Mouse (Mus musculus) forebrain, postnatal 0 days (tissue): ENCODE results near the gene Mettl6. TPM values are rescaled to one million over a fixed set of nuclear protein-coding genes. Genes with fewer than 3 reads are reported as not detected.

Experiments used
- ATAC-seq: fragments of 200-750 bp; cut with Nextera tagmentation; 2 replicates; pipeline ENCODE4 v1.8.0; 2017; ENCODE audit warnings: mild to moderate bottlenecking, moderate library complexity
- DNase-seq: peaks from one replicate; pipeline ENCODE4 v3.0.0-alpha.2; 2015
- H3K27ac ChIP-seq: fragments of 300-500 bp; sonication (generic); 2 replicates; pipeline ENCODE4 v1.5.1; 2014; ENCODE audit warnings: low read depth, mild to moderate bottlenecking, antibody characterized with exemption, low read length, moderate library complexity, mixed read lengths
- H3K27me3 ChIP-seq: fragments of 300-500 bp; sonication (generic); 2 replicates; pipeline ENCODE4 v1.6.1; 2014; ENCODE audit warnings: mild to moderate bottlenecking, low read length, mixed read lengths; ENCODE audit not compliant: insufficient read depth
- H3K36me3 ChIP-seq: fragments of 300-500 bp; sonication (generic); 2 replicates; pipeline ENCODE4 v1.6.1; 2014; ENCODE audit warnings: mild to moderate bottlenecking, moderate library complexity; ENCODE audit not compliant: insufficient read depth
- H3K4me1 ChIP-seq: fragments of 300-500 bp; sonication (generic); 2 replicates; pipeline ENCODE4 v1.6.1; 2014; ENCODE audit warnings: antibody characterized with exemption; ENCODE audit not compliant: insufficient read depth
- H3K4me2 ChIP-seq: fragments of 300-500 bp; sonication (generic); 2 replicates; pipeline ENCODE4 v1.6.1; 2014; ENCODE audit warnings: low read depth, mild to moderate bottlenecking, moderate library complexity
- H3K4me3 ChIP-seq: fragments of 300-500 bp; sonication (generic); 2 replicates; pipeline ENCODE4 v1.5.1; 2014; ENCODE audit warnings: low read depth, low read length, mixed read lengths
- H3K9ac ChIP-seq: fragments of 300-500 bp; sonication (generic); 2 replicates; pipeline ENCODE4 v1.6.1; 2014; ENCODE audit warnings: mild to moderate bottlenecking
- H3K9me3 ChIP-seq: fragments of 300-500 bp; sonication (generic); 2 replicates; pipeline ENCODE4 v1.6.1; 2016; ENCODE audit warnings: low read length
- CTCF ChIP-seq: sonication (generic); IDR thresholded peaks from 2 replicates; pipeline ENCODE4 v1.5.1; 2016; ENCODE audit warnings: antibody characterized with exemption, control low read depth, low read depth
- WGBS: fragments of 180-500 bp; shearing (Covaris S2); extraction: QIAGEN DNeasy Blood & Tissue Kit; methylation state at CpG from one replicate; pipeline ENCODE4 v1.1.7; 2014; 5-methylcytosine and 5-hydroxymethylcytosine counted together
- polyA plus RNA-seq: library from polyadenylated mRNA; unstranded; fragments of >200 nt; fragmentation: Nextera tagmentation; extraction: Ambion mirVana; gene quantifications from 2 replicates; pipeline ENCODE4 v1.2.1, GENCODE M21; 2015
- total RNA-seq: library from RNA; depleted of rRNA; stranded (reverse); fragments of >200 nt; gene quantifications from 2 replicates; pipeline ENCODE4 v1.2.3, GENCODE M21; 2014; rRNA removed

The Mettl6 gene
- total RNA-seq (35.7 and 43.4 TPM in 2 replicates), polyA plus RNA-seq (33.5 and 40.0 TPM in 2 replicates)

DNA sequence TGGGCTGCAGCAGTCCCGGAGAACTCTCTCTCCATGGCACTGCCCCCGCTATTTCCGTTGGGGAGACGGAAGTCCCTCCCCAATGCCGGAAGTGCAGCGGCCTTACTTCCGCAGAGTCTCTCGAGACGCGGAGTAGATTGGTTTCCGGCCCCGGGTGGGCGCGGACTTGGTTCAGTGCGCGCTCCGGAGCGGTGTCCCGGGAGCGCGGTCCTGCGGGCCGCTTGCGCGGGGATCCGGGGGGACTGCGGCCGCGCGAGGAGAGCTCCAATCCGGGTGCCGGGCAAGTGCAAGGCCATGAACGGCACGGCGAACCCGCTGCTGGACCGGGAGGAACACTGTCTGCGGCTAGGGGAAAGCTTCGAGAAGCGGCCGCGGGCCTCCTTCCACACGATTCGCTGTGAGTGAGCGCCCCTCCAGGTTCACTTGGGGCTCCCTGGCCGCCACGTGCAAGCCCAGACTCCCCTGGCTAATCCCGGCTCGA, at the start of gene Mettl6:
Mettl6 (minus strand) TSS at position 66 of the 481 bp plus-strand sequence.
- Histone ChIP-seq H3K4me3 (peak within 1 kb of the TSS; percentile 91), H3K27ac (peak within 1 kb of the TSS; percentile 81), H3K4me2 (peak within 1 kb of the TSS; percentile 67), H3K36me3 (peaks cover 29% of the 10 kb centered on the region), H3K4me1 (peaks cover 11% of the 10 kb centered on the region), H3K27me3 (no peaks in the 10 kb centered on the region), H3K9ac (peak within 1 kb of the TSS; percentile 86), H3K9me3 (no peaks in the 10 kb centered on the region)
- DNase-seq (peak; percentile 93), ATAC-seq (peak; percentile 98)
- WGBS = under 1% methylated on average over 49 of the region's 49 CpGs
- no peak for TF ChIP-seq CTCF

DNA sequence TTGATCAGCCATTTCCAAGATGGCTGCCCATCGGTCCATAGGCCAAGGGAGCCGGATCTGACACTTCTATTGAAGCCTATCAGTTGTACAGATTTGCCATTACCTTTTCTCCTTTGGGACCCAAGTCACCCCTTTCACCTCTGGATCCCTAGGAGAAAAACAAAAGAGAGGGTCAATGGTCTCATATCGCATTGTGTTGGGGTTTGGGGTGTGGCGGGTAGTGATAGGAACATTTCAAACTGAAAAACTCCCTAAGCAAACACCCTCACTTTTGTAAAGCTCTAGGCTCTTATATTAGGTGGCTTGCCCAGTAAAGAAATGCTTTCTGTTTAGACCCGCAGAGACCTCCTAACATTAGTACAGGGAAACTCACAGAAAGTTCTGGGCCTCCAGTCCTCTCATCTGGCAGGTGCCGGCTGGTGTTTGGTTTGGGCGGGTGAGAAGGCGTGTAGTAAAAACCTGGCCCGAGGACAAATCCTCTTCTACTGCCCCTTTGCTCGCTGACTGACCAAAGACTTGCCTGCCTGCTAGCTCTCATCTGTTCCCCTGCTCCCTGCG, 49.1 kb upstream of the Mettl6 start:
- no peak for TF ChIP-seq CTCF

DNA sequence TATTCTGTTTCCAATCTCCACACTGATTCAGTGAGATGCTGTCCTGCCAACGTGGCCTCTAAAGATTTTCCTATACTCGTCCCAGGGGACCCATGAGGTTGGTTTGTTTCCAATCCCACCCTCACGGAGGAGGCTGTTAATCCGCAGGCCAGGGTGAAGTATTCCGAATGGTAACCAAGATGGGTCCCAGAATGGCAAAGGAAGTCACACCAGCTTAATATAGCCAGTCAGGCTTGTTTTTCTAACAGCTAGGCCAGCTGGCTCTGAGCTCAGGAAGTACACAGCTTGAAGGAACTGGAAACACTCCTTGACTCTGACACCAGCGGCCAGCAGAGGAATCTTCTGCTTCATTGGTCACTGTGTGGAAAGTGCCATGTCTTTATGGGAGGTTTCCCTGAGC, 42.5 kb upstream of the Mettl6 start:
- Histone ChIP-seq H3K27ac (no peak overlapping the region), H3K27me3 (no peaks in the 10 kb centered on the region), H3K36me3 (no peaks in the 10 kb centered on the region), H3K4me1 (no peaks in the 10 kb centered on the region), H3K4me3 (no peak overlapping the region), H3K9me3 (no peaks in the 10 kb centered on the region), H3K4me2 (no peak overlapping the region), H3K9ac (no peak overlapping the region)
- WGBS = 71% methylated on average over 6 of the region's 6 CpGs
- DNase-seq = no peak
- no peak for TF ChIP-seq CTCF
- ATAC-seq = no peak

More for the DNA sequence above, 49.1 kb upstream of the Mettl6 start:
- no peak for DNase-seq
- Histone ChIP-seq H3K27ac (no peak overlapping the region), H3K9ac (no peak overlapping the region), H3K9me3 (no peaks in the 10 kb centered on the region), H3K4me3 (no peak overlapping the region), H3K4me1 (no peaks in the 10 kb centered on the region), H3K27me3 (no peaks in the 10 kb centered on the region), H3K36me3 (no peaks in the 10 kb centered on the region), H3K4me2 (no peak overlapping the region)
- no peak for ATAC-seq
- 84% methylated on average over 11 of the region's 11 CpGs for WGBS

DNA sequence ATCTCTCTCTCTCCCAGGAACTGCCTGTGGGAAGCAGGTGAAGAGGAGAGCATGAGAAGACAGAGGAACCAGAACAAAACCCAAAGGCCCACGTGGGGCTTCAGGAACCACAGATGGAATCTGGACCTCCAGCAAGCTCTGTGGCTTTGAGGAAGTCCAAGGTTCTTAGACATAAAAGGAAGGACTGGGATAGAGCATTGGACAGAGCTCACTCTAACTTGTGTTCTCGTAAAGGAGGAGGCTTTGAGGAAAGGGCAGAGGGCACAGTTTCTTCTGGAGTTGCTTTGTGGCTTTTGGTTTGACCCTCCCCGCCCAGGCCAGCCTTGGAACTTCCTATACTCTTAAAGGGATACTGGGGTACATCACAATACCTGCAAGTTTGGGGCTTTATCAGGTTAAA, 37.8 kb upstream of the Mettl6 start:
- H3K36me3 ChIP-seq = no peaks in the 10 kb centered on the region
- no peaks in the 10 kb centered on the region for H3K9me3 ChIP-seq
- no peak overlapping the region for H3K4me2 ChIP-seq
- no peaks in the 10 kb centered on the region for H3K4me1 ChIP-seq
- WGBS = 66% methylated on average over 3 of the region's 3 CpGs
- TF ChIP-seq CTCF = no peak
- H3K9ac ChIP-seq = no peak overlapping the region
- H3K4me3 ChIP-seq = no peak overlapping the region
- H3K27me3 ChIP-seq = no peaks in the 10 kb centered on the region
- ATAC-seq (no peak), DNase-seq (no peak)
- H3K27ac ChIP-seq = no peak overlapping the region

DNA sequence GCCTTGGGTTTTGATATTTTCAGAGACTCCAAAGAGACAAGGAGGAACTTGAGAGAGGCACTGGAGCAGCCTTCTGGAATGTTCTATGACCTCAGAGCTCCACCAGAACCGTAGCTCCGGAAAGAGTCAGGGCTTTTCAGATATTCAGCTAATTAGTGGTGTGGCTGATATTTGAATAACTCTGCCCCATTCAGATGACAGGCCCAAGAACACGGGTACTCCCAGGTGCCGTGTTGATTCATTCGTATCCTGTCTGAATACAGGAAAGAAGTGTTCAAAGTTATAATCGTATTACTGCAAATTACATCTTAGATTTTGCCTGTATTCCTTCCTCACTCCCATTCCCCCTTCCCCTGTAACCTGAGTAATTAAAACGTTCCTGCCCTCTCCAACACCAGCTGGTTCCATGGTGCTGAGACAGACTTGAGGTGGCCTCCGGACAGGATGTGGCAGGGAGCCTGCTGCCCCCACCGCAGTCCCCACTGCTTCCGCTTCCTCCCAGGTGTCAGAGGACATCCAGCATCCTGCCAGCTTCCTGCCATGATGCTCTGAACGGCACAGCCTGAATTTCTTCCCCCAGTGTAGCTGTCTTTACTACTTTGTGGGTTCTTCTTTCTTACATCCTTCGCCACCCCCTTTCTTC, 36.8 kb upstream of the Mettl6 start:
- 72% methylated on average over 12 of the region's 12 CpGs for WGBS
- H3K4me3 ChIP-seq = no peak overlapping the region
- no peak for TF ChIP-seq CTCF
- ATAC-seq (no peak), DNase-seq (no peak)
- H3K27me3 ChIP-seq = no peaks in the 10 kb centered on the region
- no peaks in the 10 kb centered on the region for H3K4me1 ChIP-seq
- H3K36me3 ChIP-seq = no peaks in the 10 kb centered on the region
- H3K9me3 ChIP-seq = no peaks in the 10 kb centered on the region
- H3K9ac ChIP-seq = no peak overlapping the region
- H3K27ac ChIP-seq = no peak overlapping the region
- no peak overlapping the region for H3K4me2 ChIP-seq

DNA sequence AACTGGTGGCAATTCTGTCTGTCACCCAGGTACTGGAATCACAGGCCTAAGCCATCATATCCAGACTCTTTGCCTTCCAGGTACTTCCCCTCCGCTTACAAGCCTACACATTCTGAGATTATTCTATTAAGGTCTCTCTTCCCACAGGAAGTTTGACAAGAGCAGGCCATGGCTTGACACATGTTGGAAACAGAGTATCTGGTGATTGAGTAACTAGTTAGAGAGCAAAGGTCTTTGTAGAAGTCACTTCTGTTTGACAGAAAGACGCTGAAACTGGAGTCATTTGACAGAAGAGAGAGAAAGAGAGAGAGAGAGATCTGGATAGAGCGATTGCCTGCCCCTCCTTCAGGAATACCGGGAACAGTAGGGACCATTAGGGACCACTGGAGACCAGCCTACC, 36.0 kb upstream of the Mettl6 start:
- no peak for TF ChIP-seq CTCF
- DNase-seq (no peak), ATAC-seq (no peak)
- H3K27ac ChIP-seq = no peak overlapping the region
- no peaks in the 10 kb centered on the region for H3K36me3 ChIP-seq
- WGBS = 94% methylated on average over 4 of the region's 4 CpGs
- no peak overlapping the region for H3K9ac ChIP-seq
- no peak overlapping the region for H3K4me3 ChIP-seq
- no peaks in the 10 kb centered on the region for H3K4me1 ChIP-seq
- no peak overlapping the region for H3K4me2 ChIP-seq
- H3K27me3 ChIP-seq = no peaks in the 10 kb centered on the region
- no peaks in the 10 kb centered on the region for H3K9me3 ChIP-seq

DNA sequence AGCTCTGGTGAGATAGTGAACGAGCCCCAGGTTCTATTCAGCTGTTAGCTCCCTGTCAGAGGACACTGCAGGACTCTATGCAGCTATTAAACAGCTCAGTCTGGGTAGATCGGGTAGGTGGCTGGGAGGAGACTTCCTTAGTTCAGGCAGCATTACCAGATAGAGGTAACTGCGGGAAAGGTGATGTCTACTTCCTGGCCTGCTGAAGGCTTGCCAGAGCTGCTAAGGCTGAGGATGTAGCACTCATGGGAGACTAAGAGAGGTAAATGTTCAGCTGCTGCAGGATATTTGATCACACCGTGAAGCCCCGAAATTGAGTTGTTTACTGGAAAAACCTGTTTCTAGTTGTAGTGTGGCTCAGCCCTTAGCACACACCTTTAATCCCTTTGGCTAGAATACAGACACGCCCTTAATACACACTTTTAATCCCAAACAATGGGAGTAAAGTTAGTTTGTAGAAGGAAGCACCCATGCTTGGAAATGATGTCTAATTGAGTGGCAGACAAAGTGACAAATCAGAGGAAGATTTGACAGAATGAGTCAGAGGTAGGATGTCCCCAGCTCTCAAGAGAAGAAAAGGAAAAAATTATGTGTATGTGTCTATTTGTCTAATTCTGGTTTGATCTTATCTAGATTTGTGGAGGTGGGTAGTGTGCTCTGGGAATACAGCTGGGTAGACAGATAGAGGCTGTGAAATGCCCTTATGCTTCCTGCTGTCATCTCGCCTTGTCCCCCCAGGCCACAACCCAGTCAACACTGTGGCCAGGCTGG, 30.4 kb upstream of the Mettl6 start:
- WGBS = 83% methylated on average over 7 of the region's 7 CpGs
- Histone ChIP-seq H3K36me3 (no peaks in the 10 kb centered on the region), H3K4me1 (no peaks in the 10 kb centered on the region), H3K27me3 (no peaks in the 10 kb centered on the region), H3K9ac (no peak overlapping the region), H3K4me3 (no peak overlapping the region), H3K4me2 (no peak overlapping the region), H3K27ac (no peak overlapping the region), H3K9me3 (no peaks in the 10 kb centered on the region)
- no peak for ATAC-seq
- TF ChIP-seq CTCF = no peak
- DNase-seq = no peak
